Mouse (Mus musculus) megakaryocyte-erythroid progenitor cell, adult 5-6 weeks (primary cell): ENCODE data around the gene Mrtfb. TPM values are rescaled to one million over a fixed set of nuclear protein-coding genes. Genes with fewer than 3 reads are reported as not detected.

Experiments used
- ATAC-seq: replicated peaks from 2 replicates; pipeline ENCODE4 v1.8.0; 2016; ENCODE audit warnings: mild to moderate bottlenecking, inconsistent platforms; ENCODE audit not compliant: severe bottlenecking, poor library complexity, low FRiP score, low TSS enrichment
- total RNA-seq, 2 experiments: library from RNA; stranded (forward) in 1 of 2; stranded (reverse) in 1 of 2; fragments of 200-1000, 215-1000 nt in 1 of 2; fragments of >200 nt in 1 of 2; fragmentation: Nextera tagmentation in 1 of 2; gene quantifications; 2 replicates each; pipeline ENCODE4 v1.2.3; 2014 to 2017

The Mrtfb gene
- total RNA-seq, 2 experiments from 2014 or later: 2.3 to 10.7 TPM

DNA sequence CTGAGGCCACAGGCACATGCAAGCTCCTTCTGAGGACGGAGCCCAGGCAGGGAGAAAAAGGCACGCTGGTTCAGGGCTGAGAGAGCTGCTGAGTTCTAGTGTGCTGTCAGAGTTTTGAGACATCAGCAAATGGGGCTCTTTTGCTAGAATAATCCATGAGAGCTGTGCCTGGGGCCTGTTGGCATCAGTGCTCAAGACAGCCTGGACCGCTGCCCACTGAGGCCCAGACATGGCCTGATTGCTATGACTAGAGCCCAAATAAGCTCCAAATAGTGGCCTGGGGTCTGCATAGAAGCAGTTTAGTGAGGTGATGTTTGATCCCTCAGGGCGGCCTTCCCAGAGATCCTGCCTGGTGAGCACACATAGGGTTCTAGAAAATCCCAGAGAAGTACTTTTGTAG lies 195.7 kb downstream of the Mrtfb start:
- ATAC-seq: no peak

DNA sequence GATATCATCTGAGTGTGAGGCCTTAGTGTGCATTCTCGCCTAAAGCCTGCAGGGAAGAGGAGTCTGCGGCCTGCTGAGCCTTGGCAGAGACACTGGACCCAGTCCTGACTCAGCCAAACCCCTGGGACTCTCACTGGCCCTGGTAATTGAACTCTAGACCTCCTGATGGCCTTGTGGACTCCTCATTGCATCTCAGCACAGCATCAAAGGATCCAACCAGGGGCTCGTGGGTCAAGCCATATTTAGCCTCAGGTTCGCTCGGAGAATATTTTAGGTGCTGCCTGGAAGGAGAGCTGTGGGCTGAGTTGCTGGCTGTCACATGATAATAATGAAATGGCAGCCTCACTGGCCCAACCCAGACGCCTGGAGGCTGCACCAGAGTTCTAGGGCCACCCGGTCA lies 196.4 kb downstream of the Mrtfb start:
- ATAC-seq: no peak

DNA sequence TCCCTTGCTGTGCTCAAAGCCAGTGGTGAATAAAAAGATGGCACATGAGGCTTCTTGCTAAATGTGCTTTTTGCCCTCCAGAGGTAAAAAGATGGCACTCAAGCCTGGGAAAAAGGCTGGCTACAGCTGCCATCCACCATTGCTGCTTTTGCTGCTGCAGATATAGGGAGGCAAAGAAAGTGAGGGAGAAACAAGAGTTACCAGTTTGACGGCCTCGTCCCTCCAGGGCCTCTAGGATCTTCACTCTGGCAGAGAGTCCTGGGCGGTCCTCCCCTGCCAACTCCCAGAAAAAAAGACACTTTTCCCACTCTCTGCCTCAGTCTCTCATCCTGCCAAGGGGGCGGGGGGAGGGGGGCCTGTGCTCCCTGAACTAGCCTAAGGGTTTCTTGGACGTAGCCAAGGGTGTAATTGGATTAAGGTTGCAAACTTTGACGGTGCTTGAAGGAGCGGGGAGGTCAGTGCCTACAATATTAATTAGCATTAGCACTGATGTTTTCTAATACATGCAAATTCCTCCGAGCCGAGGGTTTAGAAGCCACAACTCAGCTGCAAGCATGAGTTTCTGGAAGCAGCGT lies 197.8 kb downstream of the Mrtfb start:
- ATAC-seq: no peak

DNA sequence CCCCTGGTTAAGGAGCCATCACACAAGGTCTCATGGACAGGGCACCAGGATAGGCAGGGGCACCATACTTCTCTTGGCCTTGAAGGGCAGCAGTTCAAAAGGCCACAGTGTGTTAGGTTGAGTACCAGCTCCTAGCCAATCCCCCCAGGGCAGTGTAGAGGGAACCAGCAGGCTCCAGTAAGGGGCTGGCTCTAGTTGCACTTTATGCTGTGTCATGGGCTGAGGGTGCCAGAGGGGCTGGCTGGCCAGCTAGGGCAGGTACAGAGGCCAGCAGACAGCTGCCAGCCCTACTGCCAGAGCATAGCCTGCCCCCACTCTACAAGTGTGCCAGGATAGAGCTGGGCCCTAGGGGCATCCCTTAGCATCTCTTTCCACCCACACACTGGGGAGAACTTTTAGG lies 199.3 kb downstream of the Mrtfb start:
- no peak for ATAC-seq

DNA sequence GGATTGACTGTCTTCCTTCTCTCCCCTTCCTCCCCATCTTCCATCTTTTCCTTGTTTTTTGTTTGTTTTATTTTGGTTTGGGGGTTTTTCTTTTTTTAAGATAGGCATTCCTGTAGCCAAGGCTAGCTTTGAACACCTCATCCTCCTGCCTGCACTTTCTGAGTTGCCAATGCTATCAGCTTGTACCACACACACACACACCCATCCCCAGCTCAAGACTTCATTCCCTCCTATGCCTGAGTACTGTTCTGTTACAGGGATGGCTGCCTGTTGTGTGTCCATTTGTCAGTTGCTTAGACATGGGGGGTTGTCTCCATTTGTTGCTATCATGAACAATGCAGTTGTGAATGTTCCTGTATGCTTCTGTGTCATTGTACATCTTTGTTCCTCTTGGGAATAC lies 202.3 kb downstream of the Mrtfb start:
- ATAC-seq: no peak

DNA sequence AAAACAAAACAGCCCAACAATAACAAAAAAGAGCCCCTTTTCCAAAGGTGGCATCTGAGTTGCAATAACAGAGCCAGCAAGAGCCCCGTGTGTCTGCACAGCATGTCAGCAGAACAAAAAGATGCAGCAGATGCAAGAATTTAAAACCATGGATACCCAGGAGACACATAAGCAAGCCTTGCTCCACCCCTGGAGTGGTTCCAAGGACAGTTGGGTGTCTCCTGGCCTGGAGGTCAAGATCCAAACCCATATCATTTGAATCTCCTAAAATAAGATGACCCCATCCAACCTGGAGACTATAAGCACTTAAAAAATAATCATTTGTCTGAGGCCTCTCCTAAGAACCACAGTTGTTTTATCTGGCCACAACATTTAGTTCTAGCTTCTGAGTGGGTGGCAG lies 203.8 kb downstream of the Mrtfb start:
- peak; percentile 15; the same call in 1 of the 2 replicates for ATAC-seq

DNA sequence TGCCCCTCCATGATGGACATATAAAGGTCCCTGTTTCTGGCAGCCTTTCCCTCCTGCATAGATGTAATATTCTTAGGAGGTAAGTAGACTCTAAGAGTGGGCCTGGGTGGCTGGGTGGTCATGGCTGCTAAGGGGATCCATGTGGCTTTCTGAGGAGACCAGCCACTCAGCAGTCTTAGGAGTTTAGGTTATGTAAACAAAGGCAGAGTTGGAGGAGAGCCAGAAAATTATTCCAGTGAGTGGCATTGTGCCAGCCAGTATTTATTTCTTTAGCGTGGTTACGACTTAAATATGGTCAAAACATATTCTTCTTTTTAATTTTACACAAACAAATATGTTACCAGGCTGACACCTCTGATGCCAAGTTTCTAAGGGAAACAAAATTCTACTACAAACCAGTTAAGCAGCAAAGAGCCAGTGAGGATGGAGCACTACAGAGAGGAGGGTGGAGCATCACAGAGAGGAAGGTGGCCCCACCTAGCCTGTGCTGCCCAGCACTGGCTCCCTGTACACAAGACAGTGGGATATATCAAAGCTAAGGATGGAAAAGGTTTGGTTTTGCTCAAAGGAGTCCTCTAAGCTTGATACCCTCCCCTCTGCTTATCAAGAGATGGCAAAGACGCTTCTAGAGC lies 204.6 kb downstream of the Mrtfb start:
- ATAC-seq: no peak

DNA sequence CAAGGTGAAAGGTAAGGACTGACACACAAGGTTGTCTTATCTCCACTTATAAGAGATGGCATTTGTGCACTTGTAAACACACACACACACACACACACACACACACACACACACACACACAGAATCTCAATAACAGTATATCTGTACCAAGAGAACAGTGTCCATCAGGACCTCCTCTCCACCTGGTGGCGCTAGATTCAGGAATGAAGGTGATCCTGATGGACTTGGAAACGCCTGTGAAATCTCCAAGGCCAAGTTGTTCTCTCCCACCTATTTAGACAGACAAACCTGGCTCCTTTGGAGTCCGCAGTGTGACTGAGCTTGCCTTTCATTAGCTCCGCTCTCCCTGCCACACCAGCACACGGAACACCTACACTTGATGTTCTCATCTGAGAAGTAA lies 208.4 kb downstream of the Mrtfb start:
- ATAC-seq: no peak

Other genes with a start within 250 kb of the Mrtfb start
- 13.9 and 17.4 TPM in 2 replicates for gene Ercc4, start 146.8 kb upstream of the Mrtfb start, total RNA-seq (2014; fragmentation: Nextera tagmentation)
- gene Ercc4, start 146.8 kb upstream of the Mrtfb start, total RNA-seq (2017): 9.4 and 14.4 TPM in 2 replicates